Mouse (Mus musculus) kidney, postnatal 4 days (tissue): ENCODE results near the gene Slc27a1.

Experiments used
- DNase-seq, 2 experiments: peaks; one replicate each; pipeline ENCODE4 v3.0.0; 2021; ENCODE audit warnings: mixed read lengths in 2 of 2

The Slc27a1 gene

DNA sequence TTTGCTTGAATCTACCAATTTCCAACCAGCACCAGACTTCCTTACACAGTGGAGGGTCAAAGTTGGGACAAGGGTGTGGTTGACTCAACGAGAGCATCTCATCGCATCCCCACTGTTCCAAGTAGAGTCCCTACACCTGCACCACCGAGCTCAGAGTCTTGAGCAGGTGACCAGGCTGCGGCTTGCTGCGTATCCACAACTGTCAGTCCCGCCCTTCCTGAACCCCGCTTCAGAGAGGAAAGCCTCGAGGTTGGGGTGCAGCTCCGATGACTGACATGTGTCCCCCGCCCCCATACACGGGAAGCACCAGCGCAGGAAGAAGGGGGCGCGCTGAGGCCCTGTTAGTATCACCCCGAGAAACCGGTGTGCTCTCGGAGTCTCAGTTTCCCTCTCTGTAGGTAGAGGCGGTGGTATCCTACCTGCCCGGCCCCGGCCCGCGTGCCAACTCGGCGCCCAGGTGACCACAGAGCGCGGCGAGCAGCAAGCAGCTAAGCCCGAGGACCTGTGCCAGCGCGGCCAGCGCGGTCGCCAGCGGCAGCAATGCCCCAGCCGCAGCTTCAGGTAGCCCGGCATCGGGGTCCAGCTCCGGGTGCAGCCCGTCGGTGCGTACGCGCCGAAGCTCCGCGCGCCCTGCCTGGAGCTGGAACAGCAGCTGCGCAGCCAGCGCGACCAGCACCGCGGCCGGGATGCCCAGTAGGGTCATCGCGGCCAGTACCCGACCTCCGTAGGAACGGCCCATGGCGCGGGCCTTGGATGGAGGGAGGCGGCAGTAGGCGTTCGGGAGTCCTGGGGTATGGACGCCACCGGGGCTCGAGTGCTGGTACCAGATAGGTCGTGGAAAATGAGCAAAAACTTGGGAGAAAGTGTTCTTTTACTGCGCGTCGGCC, 10.4 kb upstream of the Slc27a1 start, which contains the start of gene Tmem221:
Tmem221 (minus strand) TSS at position 801 of the 887 bp plus-strand sequence.
- DNase-seq: peak; percentile 29 to 45

DNA sequence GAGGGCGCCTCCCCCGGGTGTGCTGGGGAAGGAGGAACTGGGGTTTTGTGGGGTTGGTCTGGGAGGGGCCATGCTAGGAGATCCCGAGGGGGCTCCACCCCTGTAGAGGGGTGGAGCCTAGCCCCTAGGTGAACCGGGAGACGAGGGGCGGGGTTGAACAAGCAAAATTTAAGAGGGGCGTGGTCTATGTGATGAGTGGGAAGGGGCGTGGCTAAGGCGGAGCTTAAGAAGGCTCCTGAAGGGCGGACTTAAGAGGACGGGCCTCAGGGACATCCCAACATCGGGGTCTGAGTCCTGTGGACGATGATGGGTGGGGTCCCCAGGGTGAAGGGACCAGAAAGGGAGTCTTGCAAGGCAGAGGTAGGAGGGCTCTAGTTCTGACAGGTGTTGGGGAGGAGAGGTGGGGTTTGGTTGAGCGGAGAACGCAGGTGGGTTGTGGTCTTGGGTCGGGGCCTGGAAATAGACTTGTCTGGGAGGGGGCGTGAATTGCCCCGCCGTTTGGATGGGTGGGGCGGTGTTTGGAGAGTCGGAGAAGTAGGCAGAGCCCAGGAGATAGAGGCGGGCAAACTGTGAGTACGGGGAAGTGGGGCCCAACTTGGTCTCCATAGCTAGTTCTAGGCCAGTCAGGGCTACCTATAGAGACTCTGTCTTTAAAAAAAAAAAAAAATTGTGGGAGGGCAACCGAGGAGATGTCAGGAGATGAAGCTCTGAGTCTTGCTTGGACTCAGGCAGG, 9.6 kb upstream of the Slc27a1 start:
- peak; percentile 88 to 91 for DNase-seq

DNA sequence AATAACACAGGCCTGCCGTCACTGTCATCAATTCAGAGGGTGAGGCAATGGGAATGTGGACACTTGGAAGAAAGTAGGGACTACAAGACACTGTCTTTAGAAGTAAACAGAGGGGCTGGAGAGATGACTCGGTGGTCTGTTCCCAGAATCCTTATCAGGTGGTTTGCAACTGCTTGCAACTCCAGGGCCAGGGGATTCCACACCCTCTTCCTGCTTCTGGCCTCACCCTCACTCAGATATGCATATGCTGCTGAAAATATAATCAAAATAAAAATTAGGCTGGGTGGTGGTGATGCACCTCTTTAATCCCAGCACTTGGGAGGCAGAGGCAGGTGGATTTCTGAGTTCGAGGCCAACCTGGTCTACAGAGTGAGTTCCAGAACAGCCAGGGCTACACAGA, 8.6 kb upstream of the Slc27a1 start:
- DNase-seq: no peak

GRCm38 (mm10) chr8:71560765-71561164, 7.9 kb upstream of the Slc27a1 start:
- no peak for DNase-seq

DNA sequence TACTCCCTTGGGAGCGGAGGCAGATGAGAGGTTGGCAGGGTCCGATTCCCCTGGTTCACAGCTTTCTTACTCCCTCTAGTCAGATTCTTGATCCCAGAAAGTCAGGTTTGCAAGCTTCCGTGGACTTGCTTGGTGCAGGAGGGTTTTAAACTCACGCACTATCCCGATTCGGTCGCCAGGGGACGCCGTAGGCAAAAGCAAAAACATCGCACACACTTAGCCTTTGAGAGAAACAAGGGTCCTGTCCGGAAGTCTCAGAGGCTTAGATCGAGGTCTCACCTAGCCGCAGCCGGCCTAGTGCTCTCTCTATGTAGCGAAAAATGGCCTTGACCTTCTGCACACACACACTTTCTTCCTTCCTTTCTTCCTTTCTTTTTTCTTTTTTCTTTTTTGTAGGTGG, 7.3 kb upstream of the Slc27a1 start:
- peak; percentile 78 to 81 for DNase-seq

- DNase-seq: peak; percentile 90 to 91
Measured at GRCm38 (mm10) chr8:71562751-71563150, 5.9 kb upstream of the Slc27a1 start.

GRCm38 (mm10) chr8:71563992-71564391, 4.7 kb upstream of the Slc27a1 start:
- DNase-seq: no peak

DNA sequence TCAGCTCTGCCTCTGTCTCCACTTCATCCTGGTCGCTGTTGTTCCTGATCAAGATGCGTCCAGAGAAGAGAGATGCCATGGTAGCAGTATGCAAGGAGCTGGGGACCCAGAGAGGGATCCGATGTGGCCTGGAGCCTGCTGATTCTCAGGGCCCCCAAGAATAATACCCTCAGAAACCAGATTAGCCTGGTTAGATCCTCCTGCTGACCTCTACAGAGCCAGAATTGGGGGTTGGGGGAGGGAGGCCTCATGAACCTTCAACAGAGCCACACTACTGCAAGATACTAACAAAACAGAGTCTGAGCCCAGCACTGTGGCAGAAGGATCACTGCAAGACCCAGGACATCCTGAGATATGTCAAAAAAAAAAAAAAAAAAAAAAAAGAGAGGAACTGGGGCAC, 2.2 kb upstream of the Slc27a1 start, which contains the start of gene Nxnl1:
Nxnl1 (minus strand) TSS at position 101 of the 400 bp plus-strand sequence.
- no peak for DNase-seq

GRCm38 (mm10) chr8:71567587-71567986, 1.1 kb upstream of the Slc27a1 start:
- DNase-seq: no peak

GRCm38 (mm10) chr8:71568941-71569340, 259 bp downstream of the Slc27a1 start:
- DNase-seq: no peak

DNA sequence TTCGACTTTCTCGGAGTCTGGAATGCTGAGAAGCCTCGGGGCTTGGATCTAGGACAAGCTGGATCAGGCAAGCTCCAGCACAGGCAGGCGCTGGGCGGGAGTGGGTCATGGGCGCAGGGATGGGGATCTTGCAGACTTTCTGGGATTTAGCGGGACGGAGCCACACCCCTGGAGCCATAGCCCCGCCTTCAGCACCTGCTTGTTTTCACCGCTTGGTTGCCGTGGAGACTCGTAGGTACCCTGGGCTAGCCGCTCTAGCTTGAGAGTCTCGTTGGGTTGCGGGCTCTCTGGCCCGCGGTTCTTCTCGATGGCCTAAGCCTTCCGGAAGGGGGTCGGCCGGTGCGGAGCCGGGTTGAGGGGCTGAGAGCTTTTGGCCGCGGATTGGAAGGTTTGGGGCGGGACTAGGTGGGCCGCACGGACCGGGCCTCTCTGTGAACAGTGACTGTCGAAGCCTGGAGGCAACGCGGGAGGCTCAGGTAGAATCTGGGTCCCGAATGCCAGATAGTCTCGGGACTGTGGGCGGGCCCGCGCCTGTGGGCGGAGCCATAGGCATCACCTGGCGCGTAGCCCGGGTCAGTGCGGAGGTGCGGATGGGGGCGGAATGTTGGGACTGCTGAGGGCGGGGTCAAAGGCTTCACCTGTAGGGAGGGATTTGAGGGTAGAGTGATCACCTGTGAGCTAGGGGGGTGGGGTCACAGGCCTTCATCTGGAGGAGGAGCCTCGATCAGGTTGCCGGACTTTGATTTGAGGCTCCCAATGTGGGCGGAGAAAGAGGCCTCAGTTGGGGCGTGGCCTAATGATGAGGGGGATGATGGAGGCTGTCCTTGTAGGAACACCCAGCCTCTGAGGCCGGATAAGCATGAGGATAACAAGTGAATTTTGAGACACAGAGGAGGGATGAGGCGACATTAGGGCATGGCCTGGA, 946 bp downstream of the Slc27a1 start:
- peak; percentile 89 to 94 for DNase-seq

- peak; percentile 97 to 98 for DNase-seq
Measured at GRCm38 (mm10) chr8:71570291-71570954, 1.7 kb downstream of the Slc27a1 start.

- no peak for DNase-seq
Measured at GRCm38 (mm10) chr8:71572077-71572476, 3.4 kb downstream of the Slc27a1 start.

DNA sequence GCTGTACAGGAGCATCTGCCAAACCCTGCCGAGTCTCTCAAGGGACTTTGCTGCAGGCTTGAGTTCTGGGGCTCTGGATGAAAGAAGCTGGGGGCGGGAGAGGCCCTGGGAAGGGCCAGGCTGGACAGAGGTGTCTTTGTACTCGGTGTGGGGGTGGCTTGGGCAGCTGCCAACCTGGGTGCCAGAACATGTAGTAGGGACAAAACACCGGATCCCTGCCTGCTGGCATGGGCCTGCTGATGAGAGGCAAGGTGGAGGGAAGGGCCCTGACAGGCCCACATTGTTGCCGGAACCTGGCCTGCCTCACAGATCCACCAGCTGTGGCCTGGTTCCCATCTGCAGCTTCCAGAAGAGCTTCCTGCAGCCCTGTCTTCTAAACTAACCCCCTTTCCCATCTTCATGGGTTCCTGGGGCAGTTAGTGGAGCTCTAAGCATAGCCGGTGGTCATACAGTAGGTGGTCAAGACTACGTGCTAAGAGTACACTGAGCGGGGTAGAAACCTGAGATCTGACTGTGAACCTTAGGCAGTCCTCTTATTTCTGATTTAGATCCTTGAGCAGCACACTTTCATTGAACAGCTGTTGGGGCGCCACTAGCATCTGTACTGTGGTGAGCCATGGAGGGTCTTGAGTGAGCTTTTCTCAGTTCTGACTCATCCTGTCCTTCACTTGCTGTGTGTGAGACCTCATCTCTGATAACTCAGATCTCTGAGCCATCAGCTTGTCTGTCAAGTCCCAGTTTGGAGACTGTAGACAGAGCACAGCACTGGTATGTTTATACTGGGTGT, 4.4 kb downstream of the Slc27a1 start:
- peak; percentile 58 to 67 for DNase-seq

GRCm38 (mm10) chr8:71574426-71574825, 5.7 kb downstream of the Slc27a1 start:
- DNase-seq: no peak

DNA sequence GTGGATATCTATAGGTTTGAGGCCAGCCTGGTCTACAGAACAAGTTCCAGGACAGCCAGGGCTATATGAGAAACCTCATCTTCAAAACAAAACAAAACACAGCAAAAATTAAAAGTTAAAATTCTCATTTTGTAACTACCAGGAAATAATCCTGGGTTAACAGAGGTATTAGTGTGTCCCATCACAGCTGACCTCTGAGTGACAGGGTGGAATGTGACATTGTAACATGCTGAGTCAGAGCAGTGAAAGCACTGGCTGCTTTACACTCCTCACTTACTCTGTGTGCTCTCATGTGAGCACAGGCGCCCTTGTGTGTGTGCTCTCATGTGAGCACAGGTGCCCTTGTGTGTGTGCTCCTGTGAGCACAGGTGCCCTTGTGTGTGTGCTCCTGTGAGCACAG, 6.3 kb downstream of the Slc27a1 start:
- DNase-seq: no peak

DNA sequence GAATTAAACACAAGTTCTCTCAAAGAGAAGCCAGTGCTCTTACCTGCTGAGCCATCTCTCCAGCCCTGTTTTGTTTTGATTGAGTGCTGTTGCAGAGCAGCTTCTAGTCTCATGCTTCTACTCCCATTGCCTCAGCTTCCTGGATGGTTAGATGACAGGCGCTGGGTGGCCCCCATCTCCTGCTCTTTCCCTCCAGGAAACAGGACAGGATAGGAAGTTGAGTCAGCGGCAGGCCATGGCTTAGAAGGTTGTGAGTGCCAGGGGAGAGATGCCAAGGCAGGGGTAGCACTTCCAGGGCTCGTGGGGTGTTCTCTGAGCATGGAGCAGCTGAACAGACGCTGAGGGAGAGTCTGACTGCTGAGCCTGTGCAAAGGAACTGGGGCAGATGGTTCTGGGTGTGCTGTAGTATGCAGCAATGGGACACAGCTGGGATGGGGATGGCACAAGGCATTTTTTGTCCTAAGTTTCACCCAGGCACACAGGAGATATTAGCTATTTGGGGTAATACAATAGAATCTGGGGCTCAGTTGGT, 9.2 kb downstream of the Slc27a1 start:
- DNase-seq: no peak

DNA sequence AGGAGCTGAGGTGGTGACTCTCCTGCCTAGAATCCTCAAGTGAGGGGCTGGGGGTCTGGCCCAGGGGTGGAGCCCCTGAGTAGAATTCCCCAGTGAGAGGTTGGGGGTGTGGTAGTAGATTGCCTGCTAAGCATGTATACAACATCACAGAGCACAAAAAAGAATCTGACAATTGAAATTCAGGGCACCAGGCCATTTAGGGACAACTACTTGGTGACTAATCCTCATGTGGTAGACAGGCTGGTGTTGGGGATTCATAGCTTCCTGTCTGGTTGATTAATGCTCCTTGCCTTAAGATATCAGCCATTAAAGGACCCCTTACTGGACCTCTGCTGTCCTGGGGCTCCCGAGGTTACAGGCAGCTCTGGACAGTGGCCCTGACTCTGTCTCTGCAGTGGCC, 10.3 kb downstream of the Slc27a1 start:
- no peak for DNase-seq

DNA sequence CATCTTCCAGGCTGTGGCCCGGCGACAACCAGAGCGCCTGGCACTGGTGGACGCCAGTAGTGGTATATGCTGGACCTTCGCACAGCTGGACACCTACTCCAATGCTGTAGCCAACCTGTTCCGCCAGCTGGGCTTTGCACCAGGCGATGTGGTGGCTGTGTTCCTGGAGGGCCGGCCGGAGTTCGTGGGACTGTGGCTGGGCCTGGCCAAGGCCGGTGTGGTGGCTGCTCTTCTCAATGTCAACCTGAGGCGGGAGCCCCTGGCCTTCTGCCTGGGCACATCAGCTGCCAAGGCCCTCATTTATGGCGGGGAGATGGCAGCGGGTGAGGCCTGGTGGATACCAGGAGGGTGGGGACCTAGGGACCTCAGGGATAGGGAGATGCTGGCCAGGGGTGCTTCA, 10.8 kb downstream of the Slc27a1 start:
- DNase-seq: no peak

- no peak for DNase-seq
Measured at GRCm38 (mm10) chr8:71580201-71580600, 11.5 kb downstream of the Slc27a1 start.

- DNase-seq: peak; percentile 78 to 79
Measured at GRCm38 (mm10) chr8:71586891-71587290, 18.2 kb downstream of the Slc27a1 start.
